Mouse (Mus musculus): ENCODE measurements around the gene Spef1.

DNA sequence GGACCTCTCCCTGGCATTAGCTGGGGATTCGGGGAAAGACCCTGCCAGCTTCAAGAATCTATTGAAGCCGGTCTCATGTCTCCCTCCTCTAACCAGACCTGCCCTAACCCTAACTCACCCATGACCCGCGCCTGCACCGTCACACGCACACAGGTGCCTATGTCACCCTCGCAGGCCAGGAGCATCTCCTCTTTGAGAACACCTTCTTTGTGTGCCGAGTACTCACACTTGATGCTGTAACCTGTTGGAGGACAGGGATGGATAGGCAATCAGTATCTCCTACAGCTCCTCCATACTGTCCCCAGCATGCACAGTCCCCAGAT, 40.1 kb downstream of the Spef1 start:
- no peak for TF ChIP-seq POLR2A (IDR thresholded peaks at IDR 0.05; ENCODE audit: control insufficient read depth, low read depth, low read length)
- no peak for TF ChIP-seq CTCF (IDR thresholded peaks at IDR 0.05; ENCODE audit: control insufficient read depth, insufficient read depth, insufficient replicate concordance, low read depth, low read length)

All from testis, adult 2 months (tissue).